Mouse (Mus musculus): ENCODE data around the gene Rassf4. TPM values are rescaled to one million over a fixed set of nuclear protein-coding genes. Genes with fewer than 3 reads are reported as not detected.
A peak's percentile ranks its signal among the peaks of the same experiment; 100 is the strongest.

Gene Rassf4
- polyA plus RNA-seq, 2 experiments from 2014 or later = 3.2 to 5.1 TPM

DNA sequence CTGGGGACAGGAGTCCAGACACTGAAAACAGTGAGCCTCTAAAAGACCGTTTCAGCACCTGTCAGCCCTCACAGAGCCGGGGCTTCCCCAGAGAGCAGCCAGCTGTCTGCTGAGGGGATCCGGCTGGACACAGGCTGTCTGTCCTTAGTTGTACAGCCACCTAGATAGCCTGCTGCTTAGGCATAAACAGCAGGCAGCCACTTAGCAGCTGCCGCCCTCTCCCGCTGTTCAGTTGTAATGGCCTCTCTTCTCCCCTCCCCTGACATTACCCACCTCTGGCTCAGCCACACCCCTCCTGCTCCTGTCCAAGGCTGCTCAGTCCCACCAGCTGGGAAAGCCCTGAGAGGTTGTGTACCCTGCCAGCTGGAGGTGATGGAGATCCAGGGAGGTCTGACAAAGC, 2.7 kb downstream of the Rassf4 start:
- ATAC-seq = no peak

- ATAC-seq = no peak
Observed at GRCm38 (mm10) chr6:116670144-116670543, 3.6 kb downstream of the Rassf4 start.

- no peak for ATAC-seq
Observed at GRCm38 (mm10) chr6:116668682-116669470, 4.9 kb downstream of the Rassf4 start.

DNA sequence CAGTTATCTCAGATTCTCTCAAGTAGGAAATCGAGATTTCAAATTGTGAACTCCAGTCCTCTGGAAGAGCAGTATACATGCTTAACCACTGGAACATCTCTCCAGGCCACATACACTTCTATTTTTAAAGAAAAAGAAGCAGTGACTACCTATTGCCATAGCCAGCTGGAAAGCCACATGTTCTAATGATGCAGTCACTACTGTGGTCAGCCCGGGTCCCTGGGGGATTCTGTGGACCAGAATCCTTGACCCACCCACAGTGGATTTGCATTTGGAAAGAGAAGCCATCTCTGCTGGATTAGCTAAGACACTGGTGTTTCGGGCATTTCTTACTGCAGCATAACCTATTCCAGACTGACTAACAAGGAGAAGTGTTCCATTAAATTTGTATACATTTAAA, 6.4 kb downstream of the Rassf4 start:
- no peak for ATAC-seq

DNA sequence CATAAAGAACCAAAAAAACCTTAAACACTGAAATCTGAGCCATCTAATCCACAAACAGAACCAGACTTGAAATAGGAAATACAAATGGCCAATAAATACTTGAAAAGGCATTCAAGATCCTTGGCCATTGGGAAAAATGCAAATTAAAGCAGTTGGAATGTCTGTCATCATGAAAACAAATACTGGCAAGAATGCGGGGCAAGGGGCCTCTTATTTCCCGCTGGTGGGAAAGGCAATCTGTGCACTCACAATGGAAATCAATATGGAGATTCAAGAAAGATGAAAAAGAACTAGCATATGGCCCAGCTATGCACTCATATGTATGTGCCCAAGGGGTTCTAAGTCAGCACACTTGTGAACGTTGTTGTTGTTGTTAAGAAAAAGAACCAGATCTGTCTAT, 6.9 kb downstream of the Rassf4 start:
- no peak for ATAC-seq

DNA sequence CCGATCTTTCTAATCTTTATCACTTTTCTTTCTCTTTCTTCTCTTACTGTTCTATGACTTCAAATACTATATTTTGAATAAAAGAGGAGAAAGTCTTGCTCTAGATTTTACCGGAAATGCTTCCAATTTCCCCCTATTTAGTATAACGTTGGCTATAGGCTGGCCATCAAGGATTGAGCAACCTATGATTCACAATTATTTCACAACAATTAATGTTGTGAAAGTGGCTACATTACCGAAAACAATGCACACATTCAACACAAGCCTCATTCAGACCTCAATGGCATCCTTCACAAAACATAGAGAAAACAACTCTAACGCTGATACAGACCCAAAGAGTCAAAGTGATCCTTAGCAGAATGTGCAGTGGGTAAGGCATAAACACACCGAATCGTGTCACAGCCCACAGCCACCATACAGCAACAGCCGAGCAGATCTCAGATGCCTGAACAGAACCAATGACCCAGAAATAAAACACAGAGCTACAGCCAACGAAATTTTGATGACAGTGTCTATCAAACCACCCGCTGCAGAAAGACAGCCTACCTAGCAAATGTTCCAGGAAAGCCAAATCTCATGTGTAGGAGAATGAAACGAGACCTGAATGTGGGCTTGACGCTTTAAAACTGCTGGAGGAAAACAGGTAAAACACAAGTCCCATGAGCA, 7.5 kb downstream of the Rassf4 start:
- ATAC-seq = no peak

GRCm38 (mm10) chr6:116664830-116665229, 8.9 kb downstream of the Rassf4 start:
- ATAC-seq = no peak

DNA sequence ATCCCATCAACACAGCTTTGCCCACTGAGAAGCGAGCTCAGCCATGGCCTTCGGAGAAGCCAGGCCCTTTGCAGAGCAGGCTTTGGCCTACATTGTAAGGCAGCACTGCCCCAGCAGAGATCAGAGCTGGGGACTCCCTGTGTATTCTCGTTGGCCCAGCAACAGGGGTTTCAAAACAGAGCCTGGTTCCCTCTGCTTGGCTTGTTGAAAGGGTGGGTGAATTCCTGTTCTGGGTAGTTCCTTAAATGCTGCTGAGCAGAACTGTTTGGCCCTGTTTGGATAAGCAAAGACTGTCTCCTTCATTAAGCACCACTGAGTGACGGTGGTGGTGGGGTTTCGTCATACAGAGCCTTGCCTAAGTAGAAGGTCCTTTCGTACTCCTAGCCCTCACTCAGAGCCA, 9.7 kb downstream of the Rassf4 start:
- ATAC-seq = no peak

- ATAC-seq = no peak
Observed at GRCm38 (mm10) chr6:116663364-116663763, 10.4 kb downstream of the Rassf4 start.

- peak; percentile 68 for ATAC-seq
Observed at GRCm38 (mm10) chr6:116653684-116654454, 19.9 kb downstream of the Rassf4 start.

- ATAC-seq = no peak
Observed at GRCm38 (mm10) chr6:116653191-116653590, 20.6 kb downstream of the Rassf4 start.

- no peak for ATAC-seq
Observed at GRCm38 (mm10) chr6:116651437-116652118, 22.2 kb downstream of the Rassf4 start.

GRCm38 (mm10) chr6:116650406-116650805, 23.3 kb downstream of the Rassf4 start, which contains the start of gene Depp1:
Gene Depp1 (plus strand): TSS chr6:116650609.
- ATAC-seq = no peak

- ATAC-seq = no peak
Observed at GRCm38 (mm10) chr6:116649811-116650210, 23.9 kb downstream of the Rassf4 start.

GRCm38 (mm10) chr6:116647763-116648162, 26.0 kb downstream of the Rassf4 start:
- no peak for ATAC-seq

DNA sequence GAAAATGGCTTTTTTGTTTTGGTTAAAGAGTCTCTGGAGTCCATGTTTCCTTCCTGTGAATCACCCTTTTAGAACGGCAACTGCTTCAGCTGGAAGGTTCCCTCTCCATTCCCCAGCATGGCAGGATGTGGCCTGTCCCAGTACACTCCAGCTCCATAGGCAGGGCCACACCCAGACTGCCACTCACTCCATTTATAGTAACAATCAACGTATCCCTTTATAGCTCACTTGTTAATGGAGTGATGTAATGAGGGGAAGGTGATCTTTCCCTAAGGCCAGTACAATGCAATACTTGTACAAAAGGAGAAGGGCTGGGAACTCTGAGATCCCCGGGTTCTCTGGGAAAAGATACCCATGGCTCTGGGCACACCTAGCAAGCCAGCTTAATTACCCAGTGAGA, 29.4 kb downstream of the Rassf4 start:
- no peak for ATAC-seq

DNA sequence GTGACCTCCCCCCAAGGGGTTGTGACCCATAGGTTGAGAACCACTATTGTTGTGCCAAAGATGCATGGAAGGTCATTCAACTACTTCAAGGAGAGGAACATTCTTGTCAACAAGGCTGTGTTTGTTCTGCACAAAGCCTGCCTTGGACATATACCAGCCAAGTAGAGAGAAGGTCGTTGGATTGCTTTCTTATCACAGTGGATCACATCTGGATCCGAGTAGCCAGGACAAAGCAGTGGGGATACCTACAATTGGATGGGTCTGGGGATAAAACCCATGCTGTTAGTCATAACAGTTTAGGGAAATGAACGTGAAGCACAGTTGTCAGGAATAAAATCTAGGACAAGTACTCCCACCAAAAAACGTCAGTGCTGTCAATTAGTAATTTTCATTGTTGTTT, 29.9 kb downstream of the Rassf4 start:
- no peak for ATAC-seq

- no peak for ATAC-seq
Observed at GRCm38 (mm10) chr6:116642942-116643341, 30.8 kb downstream of the Rassf4 start.

- ATAC-seq = no peak
Observed at GRCm38 (mm10) chr6:116639663-116640062, 34.1 kb downstream of the Rassf4 start.

DNA sequence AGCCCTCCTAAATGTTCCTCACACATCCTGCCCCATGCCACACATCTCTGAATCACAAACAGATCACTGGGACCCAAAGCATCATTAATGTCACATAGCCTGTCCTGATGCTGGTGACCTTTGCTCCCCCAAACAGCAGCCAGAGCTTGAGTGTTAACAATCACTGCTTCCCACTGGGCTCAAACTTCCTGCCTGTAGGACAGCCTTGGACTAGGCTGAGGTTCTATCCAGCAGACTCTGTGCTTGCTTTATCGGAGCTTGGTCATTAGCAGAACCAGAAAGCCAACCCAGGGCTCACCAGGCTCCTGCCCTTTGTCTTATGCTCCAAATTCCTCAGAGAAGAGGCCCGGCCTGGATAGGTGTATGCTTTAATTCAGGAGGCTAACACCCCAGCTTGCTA, 34.9 kb downstream of the Rassf4 start:
- no peak for ATAC-seq

- ATAC-seq = no peak
Observed at GRCm38 (mm10) chr6:116637496-116637895, 36.3 kb downstream of the Rassf4 start.

GRCm38 (mm10) chr6:116636581-116637235, 37.0 kb downstream of the Rassf4 start:
- ATAC-seq = no peak
